Mouse (Mus musculus) liver, embryonic 14.5 days (tissue): Measurements from ENCODE around the gene Apobec1.

Experiments
- CTCF ChIP-seq: IDR thresholded peaks from 2 replicates; pipeline ENCODE4 v1.5.1; 2016; ENCODE audit warnings: antibody characterized with exemption, low read depth, control low read depth
- EP300 ChIP-seq: IDR thresholded peaks from 2 replicates; pipeline ENCODE4 v1.6.1; 2016; ENCODE audit warnings: antibody characterized with exemption, low read depth

GRCm38 (mm10) chr6:122545948-122546347, 56.3 kb downstream of the Apobec1 start:
- TF ChIP-seq EP300 (no peak), CTCF (no peak)
